Mouse (Mus musculus) thymus, adult 2 months (tissue): Measurements from ENCODE around the gene Gm13420. TPM values are rescaled to one million over a fixed set of nuclear protein-coding genes. Genes with fewer than 3 reads are reported as not detected.

ENCODE experiments used
- DNase-seq: peaks from one replicate; pipeline ENCODE4 v3.0.0; 2021
- H3K27ac ChIP-seq: fragments of 200-500 bp; 2 replicates; pipeline ENCODE4 v1.5.1; 2012; ENCODE audit warnings: low read length, control low read depth; ENCODE audit not compliant: control insufficient read depth, insufficient read depth
- H3K27me3 ChIP-seq: fragments of 200-500 bp; 2 replicates; pipeline ENCODE4 v1.6.1; 2012; ENCODE audit warnings: mild to moderate bottlenecking, low read length, moderate library complexity, mixed read lengths; ENCODE audit not compliant: control insufficient read depth, insufficient read depth
- H3K36me3 ChIP-seq: fragments of 200-500 bp; 2 replicates; pipeline ENCODE4 v1.6.1; 2012; ENCODE audit warnings: mild to moderate bottlenecking, low read length, moderate library complexity; ENCODE audit not compliant: control insufficient read depth, insufficient read depth
- H3K4me1 ChIP-seq: fragments of 200-500 bp; replicated peaks from 2 replicates; pipeline ENCODE4 v1.6.1; 2012; ENCODE audit warnings: low read length; ENCODE audit not compliant: control insufficient read depth, insufficient read depth
- H3K4me3 ChIP-seq: fragments of 200-500 bp; 2 replicates; pipeline ENCODE4 v1.5.1; 2012; ENCODE audit warnings: mild to moderate bottlenecking, low read length, control low read depth, moderate library complexity; ENCODE audit not compliant: control insufficient read depth, insufficient read depth
- CTCF ChIP-seq: fragments of 200-500 bp; IDR thresholded peaks from 2 replicates; pipeline ENCODE4 v1.5.1; 2012; ENCODE audit warnings: mild to moderate bottlenecking, control low read depth, low read length, moderate library complexity, borderline replicate concordance; ENCODE audit not compliant: control insufficient read depth, poor library complexity, insufficient read depth; ENCODE audit errors: extremely low read depth
- POLR2A ChIP-seq: fragments of 200-500 bp; IDR thresholded peaks from 2 replicates; pipeline ENCODE4 v1.6.1; 2012; ENCODE audit warnings: mild to moderate bottlenecking, low read length, control low read depth, moderate library complexity; ENCODE audit not compliant: control insufficient read depth, poor library complexity, insufficient read depth; ENCODE audit errors: extremely low read depth
- WGBS: fragments of 180-500 bp; shearing (Covaris S2); methylation state at CpG from one replicate; pipeline ENCODE4 v1.1.7; 2018; 5-methylcytosine and 5-hydroxymethylcytosine counted together
- polyA plus RNA-seq: library from polyadenylated mRNA; depleted of rRNA; stranded (reverse); fragments of >200 nt; gene quantifications from 2 replicates; pipeline ENCODE4 v1.2.3, GENCODE M21; 2012

Gene Gm13420
- polyA plus RNA-seq, 1 experiment = 0.15 TPM

DNA sequence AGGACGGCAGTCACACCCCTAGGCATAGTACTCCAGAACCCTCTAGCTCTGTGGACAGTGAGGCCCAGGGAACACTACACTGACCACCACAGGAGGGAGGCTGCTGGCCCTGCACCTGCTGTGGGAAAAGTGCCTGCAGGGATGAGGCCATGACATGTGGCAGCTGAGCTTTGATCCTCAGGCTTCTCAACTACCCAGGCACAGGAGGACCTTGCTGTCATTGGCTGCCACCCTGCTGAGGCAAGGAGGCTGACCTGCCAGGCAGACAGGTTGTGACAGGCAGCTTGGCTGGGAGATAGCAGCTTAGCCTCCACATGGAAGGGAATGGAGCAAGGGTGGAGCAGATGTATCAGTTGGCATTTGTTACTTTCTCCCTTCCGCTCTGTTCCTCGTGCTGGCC lies 46.0 kb downstream of the Gm13420 start:
- H3K27ac ChIP-seq = no peak overlapping the region
- no peak overlapping the region for H3K4me3 ChIP-seq
- 93% methylated on average over 3 of the region's 3 CpGs for WGBS
- H3K27me3 ChIP-seq = no peaks in the 10 kb centered on the region
- no peak for DNase-seq
- H3K4me1 ChIP-seq = no peaks in the 10 kb centered on the region; the same call in 1 of the 2 replicates
- no peak for TF ChIP-seq CTCF
- TF ChIP-seq POLR2A = no peak
- peaks cover 50% of the 10 kb centered on the region for H3K36me3 ChIP-seq

DNA sequence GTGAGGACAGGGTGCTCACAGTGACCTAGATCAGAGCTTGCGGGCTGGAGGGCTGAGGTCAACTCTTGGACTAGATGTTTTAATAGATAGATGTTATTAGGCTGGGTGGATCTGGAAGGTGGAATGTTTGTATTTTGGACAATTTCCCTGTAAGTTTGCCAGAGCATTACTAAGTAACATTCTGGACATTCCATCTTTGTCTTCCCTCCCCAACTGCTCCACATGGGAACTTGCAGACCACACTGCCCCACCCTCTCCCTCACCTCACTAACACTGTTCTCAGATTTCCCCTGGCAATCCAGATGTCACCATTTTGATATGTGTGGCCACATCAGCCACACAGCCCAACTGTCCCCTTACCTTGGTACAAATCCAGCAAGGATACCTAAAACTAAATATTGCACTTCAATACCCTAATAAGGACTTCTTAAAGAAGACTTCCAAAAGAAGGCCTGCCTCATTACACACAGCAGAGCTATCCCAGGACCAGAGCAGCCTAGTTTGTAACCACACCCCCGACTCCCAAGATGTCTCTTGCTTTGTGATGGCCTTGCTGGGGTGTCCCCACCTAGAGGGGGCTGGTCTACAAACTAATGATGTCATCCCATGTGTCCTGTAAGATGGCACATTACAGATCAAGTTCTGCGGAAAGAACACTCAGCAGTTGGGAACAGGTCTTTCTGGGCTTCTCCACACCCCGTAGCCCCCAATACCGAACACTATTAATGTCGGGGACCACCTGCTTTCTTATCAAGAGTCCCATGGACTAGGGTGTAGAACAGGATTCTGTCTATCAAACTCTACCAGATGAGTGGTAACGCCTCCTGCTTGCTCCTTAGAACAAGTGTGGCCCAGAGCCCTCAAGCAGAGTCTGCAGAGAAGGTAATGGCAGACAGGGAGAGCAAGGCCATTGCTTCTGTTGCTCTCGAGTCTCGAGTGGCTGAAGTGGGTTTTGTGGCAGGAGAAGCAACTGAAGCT lies 48.1 kb downstream of the Gm13420 start:
- TF ChIP-seq CTCF (no peak), POLR2A (no peak)
- no peak for DNase-seq
- H3K27me3 ChIP-seq = no peaks in the 10 kb centered on the region
- H3K36me3 ChIP-seq = peaks cover 58% of the 10 kb centered on the region
- no peaks in the 10 kb centered on the region; the same call in 1 of the 2 replicates for H3K4me1 ChIP-seq
- no peak overlapping the region for H3K4me3 ChIP-seq
- H3K27ac ChIP-seq = no peak overlapping the region
- 94% methylated on average over 9 of the region's 9 CpGs for WGBS

DNA sequence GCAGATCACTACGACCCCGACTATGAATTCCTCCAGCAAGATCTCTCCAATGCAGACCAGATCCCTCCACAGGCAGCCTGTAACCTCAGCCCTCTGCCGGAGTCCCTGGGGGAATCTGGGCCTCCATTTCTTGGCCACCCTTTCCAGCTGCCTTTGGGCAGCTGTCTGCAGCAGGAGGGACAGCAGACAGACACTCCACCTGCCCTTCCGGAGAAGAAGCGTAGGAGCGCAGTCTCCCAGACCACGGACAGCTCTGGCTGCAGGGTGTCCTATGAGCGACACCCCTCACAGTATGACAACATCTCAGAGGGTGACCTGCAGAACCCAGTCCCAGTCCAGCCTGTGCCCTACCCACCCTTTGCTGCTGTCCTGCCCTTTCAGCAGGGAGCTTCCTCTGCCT lies 49.3 kb downstream of the Gm13420 start:
- no peak for TF ChIP-seq CTCF
- Histone ChIP-seq H3K27me3 (no peaks in the 10 kb centered on the region), H3K36me3 (peaks cover 58% of the 10 kb centered on the region), H3K4me1 (no peaks in the 10 kb centered on the region; the same call in 1 of the 2 replicates), H3K27ac (no peak overlapping the region), H3K4me3 (no peak overlapping the region)
- WGBS = 97% methylated on average over 8 of the region's 8 CpGs
- no peak for DNase-seq

DNA sequence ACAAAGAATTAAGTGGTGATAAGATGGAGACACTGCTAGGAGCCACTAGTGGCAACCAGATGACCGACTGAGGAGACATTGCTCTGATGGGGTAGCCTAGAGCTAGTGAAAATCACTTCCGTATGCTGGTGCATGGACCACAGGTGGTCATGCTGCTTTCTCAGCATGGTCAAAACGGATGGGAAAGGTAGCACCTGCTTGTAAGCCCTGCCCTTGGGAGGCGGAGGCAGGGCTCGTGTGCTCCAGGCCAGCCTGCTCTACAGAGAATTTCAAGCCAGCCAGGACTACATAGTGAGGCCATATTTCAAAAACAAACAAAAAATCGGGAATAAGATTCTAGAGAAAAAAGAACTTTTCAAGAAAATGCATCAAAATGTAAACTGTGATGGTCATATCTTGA lies 50.1 kb downstream of the Gm13420 start:
- H3K27me3 ChIP-seq = no peaks in the 10 kb centered on the region
- TF ChIP-seq POLR2A (no peak), CTCF (no peak)
- WGBS = 96% methylated on average over 6 of the region's 6 CpGs
- H3K27ac ChIP-seq = no peak overlapping the region
- H3K4me1 ChIP-seq = no peaks in the 10 kb centered on the region; the same call in 1 of the 2 replicates
- H3K4me3 ChIP-seq = no peak overlapping the region
- peaks cover 58% of the 10 kb centered on the region for H3K36me3 ChIP-seq
- DNase-seq = no peak

DNA sequence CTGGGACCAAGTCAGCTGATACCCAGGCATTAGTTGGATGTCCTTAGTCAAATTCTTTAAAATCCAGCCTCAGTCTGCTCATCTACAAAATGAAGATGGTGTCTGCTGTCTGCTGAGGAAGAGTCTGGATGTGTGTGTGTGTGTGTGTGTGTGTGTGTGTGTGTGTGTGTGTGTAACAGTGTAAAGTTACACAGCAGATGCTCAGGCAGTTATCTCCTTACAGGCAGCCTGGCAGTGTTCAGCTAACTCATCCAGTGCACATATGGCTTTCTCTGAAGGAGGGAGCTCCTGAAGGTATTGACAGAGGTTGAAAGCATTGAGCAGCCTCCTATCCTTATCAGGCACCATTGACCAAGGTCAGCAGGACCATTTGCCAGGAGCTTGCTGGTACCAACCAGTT lies 50.6 kb downstream of the Gm13420 start:
- Histone ChIP-seq H3K4me3 (no peak overlapping the region), H3K27me3 (no peaks in the 10 kb centered on the region), H3K27ac (no peak overlapping the region), H3K4me1 (no peaks in the 10 kb centered on the region), H3K36me3 (peaks cover 57% of the 10 kb centered on the region)
- DNase-seq = no peak
- TF ChIP-seq CTCF (no peak), POLR2A (no peak)

- Histone ChIP-seq H3K36me3 (peaks cover 41% of the 10 kb centered on the region), H3K4me3 (no peak overlapping the region), H3K27ac (no peak overlapping the region), H3K4me1 (no peaks in the 10 kb centered on the region), H3K27me3 (no peaks in the 10 kb centered on the region)
- no peak for TF ChIP-seq POLR2A
- TF ChIP-seq CTCF = no peak
- 66% methylated on average over 6 of the region's 6 CpGs for WGBS
- DNase-seq = no peak
Observed at GRCm38 (mm10) chr2:29698421-29699290, 52.8 kb downstream of the Gm13420 start.
